Mouse (Mus musculus): ENCODE data around the gene Kcnip3.
A peak's percentile ranks its signal among the peaks of the same experiment; 100 is the strongest.

The Kcnip3 gene

GRCm38 (mm10) chr2:127462314-127462713 lies 59.6 kb downstream of the Kcnip3 start:
- peak; percentile 78 for DNase-seq

- no peak for DNase-seq
These were observed 60.5 kb downstream of the Kcnip3 start for GRCm38 (mm10) chr2:127461351-127461750.

- DNase-seq = no peak
These were observed 62.6 kb downstream of the Kcnip3 start for GRCm38 (mm10) chr2:127459341-127459740.

- peak; percentile 86 for DNase-seq
These were observed 68.1 kb downstream of the Kcnip3 start for GRCm38 (mm10) chr2:127453764-127454163.

GRCm38 (mm10) chr2:127453141-127453540 lies 68.8 kb downstream of the Kcnip3 start:
- no peak for DNase-seq

- DNase-seq = no peak
These were observed 70.1 kb downstream of the Kcnip3 start for GRCm38 (mm10) chr2:127451748-127452147.

GRCm38 (mm10) chr2:127449691-127450090 lies 72.2 kb downstream of the Kcnip3 start:
- DNase-seq = no peak

- DNase-seq = no peak
These were observed 75.0 kb downstream of the Kcnip3 start for GRCm38 (mm10) chr2:127446847-127447246.

GRCm38 (mm10) chr2:127444055-127444789 lies 77.7 kb downstream of the Kcnip3 start, which contains the start of gene Fahd2a:
TSS of gene Fahd2a (minus strand) at chr2:127444565.
- peak; percentile 91 for DNase-seq

GRCm38 (mm10) chr2:127437697-127438096 lies 84.2 kb downstream of the Kcnip3 start:
- no peak for DNase-seq

GRCm38 (mm10) chr2:127435554-127435953 lies 86.3 kb downstream of the Kcnip3 start:
- DNase-seq = no peak

- DNase-seq = no peak
These were observed 86.8 kb downstream of the Kcnip3 start for GRCm38 (mm10) chr2:127435135-127435534.

- DNase-seq = no peak
These were observed 88.2 kb downstream of the Kcnip3 start for GRCm38 (mm10) chr2:127433487-127434295.

- DNase-seq = peak; percentile 66
These were observed 91.7 kb downstream of the Kcnip3 start for GRCm38 (mm10) chr2:127430238-127430637.

GRCm38 (mm10) chr2:127424977-127425376 lies 96.9 kb downstream of the Kcnip3 start, which contains the start of gene Gpat2:
TSS of gene Gpat2 (plus strand) at chr2:127425199.
- DNase-seq = no peak

- no peak for DNase-seq
These were observed 103.5 kb downstream of the Kcnip3 start for GRCm38 (mm10) chr2:127418266-127418970.

- DNase-seq = no peak
These were observed 105.2 kb downstream of the Kcnip3 start for GRCm38 (mm10) chr2:127416706-127417105.

- DNase-seq = no peak
These were observed 106.1 kb downstream of the Kcnip3 start for GRCm38 (mm10) chr2:127415806-127416205.

GRCm38 (mm10) chr2:127411126-127411525 lies 110.8 kb downstream of the Kcnip3 start:
- no peak for DNase-seq
